Mouse (Mus musculus) intestine, postnatal 0 days (tissue): ENCODE data around the gene Elf4. TPM values are rescaled to one million over a fixed set of nuclear protein-coding genes. Genes with fewer than 3 reads are reported as not detected.
A peak's percentile ranks its signal among the peaks of the same experiment; 100 is the strongest.

Source experiments
- ATAC-seq: fragments of 200-750 bp; cut with Nextera tagmentation; 2 replicates; pipeline ENCODE4 v1.8.0; 2017; ENCODE audit warnings: mild to moderate bottlenecking, moderate TSS enrichment, moderate library complexity
- H3K27ac ChIP-seq: fragments of 300-500 bp; sonication (generic); 2 replicates; pipeline ENCODE4 v1.5.1; 2014; ENCODE audit warnings: mild to moderate bottlenecking, low read depth, low read length, moderate library complexity
- H3K27me3 ChIP-seq: fragments of 300-500 bp; sonication (generic); replicated peaks from 2 replicates; pipeline ENCODE4 v1.6.1; 2014; ENCODE audit warnings: low read length, mixed read lengths; ENCODE audit not compliant: control insufficient read depth, insufficient read depth
- H3K36me3 ChIP-seq: fragments of 300-500 bp; sonication (generic); 2 replicates; pipeline ENCODE4 v1.6.1; 2014; ENCODE audit warnings: mild to moderate bottlenecking, moderate library complexity; ENCODE audit not compliant: control insufficient read depth, insufficient read depth
- H3K4me1 ChIP-seq: fragments of 300-500 bp; sonication (generic); replicated peaks from 2 replicates; pipeline ENCODE4 v1.6.1; 2014; ENCODE audit warnings: antibody characterized with exemption, low read length, mixed read lengths; ENCODE audit not compliant: control insufficient read depth, insufficient read depth
- H3K4me2 ChIP-seq: fragments of 300-500 bp; sonication (generic); replicated peaks from 2 replicates; pipeline ENCODE4 v1.6.1; 2014; ENCODE audit warnings: low read depth, mild to moderate bottlenecking, moderate library complexity
- H3K4me3 ChIP-seq: fragments of 300-500 bp; sonication (generic); 2 replicates; pipeline ENCODE4 v1.5.1; 2014; ENCODE audit warnings: low read depth, low read length
- H3K9ac ChIP-seq: fragments of 300-500 bp; sonication (generic); 2 replicates; pipeline ENCODE4 v1.6.1; 2014; ENCODE audit warnings: mild to moderate bottlenecking, low read depth, low read length
- H3K9me3 ChIP-seq: fragments of 300-500 bp; sonication (generic); 2 replicates; pipeline ENCODE4 v1.6.1; 2016; ENCODE audit warnings: mixed run types; ENCODE audit not compliant: control insufficient read depth
- CTCF ChIP-seq: sonication (generic); IDR thresholded peaks from 2 replicates; pipeline ENCODE4 v1.5.1; 2016; ENCODE audit warnings: low read depth, mild to moderate bottlenecking, control low read depth, antibody characterized with exemption, moderate library complexity
- WGBS: fragments of 180-500 bp; shearing (Covaris S2); extraction: QIAGEN DNeasy Blood & Tissue Kit; methylation state at CpG from one replicate; pipeline ENCODE4 v1.1.7; 2014; 5-methylcytosine and 5-hydroxymethylcytosine counted together
- polyA plus RNA-seq: library from polyadenylated mRNA; unstranded; fragments of >200 nt; fragmentation: Nextera tagmentation; extraction: Ambion mirVana; gene quantifications from 2 replicates; pipeline ENCODE4 v1.2.1, GENCODE M21; 2015

Elf4 gene
- polyA plus RNA-seq, 1 experiment from 2014 or later: 10.6 TPM

DNA sequence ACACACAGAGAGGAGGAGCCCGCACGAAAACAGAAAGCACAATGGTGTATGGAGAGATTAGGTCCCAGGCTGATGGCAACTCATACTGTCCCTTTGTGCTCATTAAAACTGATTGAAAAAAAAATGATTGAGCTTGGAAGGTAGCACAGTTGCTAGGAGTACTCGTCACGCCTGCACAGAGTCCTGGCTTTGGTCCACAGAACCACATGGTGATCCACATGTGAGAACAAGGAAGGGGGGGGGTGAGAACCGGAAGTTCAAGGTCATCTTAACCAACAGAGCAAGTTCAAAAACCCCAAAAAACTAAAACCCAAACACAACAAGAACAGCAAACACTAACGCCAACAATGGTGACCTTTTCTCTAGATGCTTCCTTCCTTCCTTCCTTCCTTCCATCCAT, 50.3 kb downstream of the Elf4 start:
- Histone ChIP-seq H3K36me3 (peaks cover 18% of the 10 kb centered on the region; the same call in 1 of the 2 replicates), H3K4me1 (no peaks in the 10 kb centered on the region), H3K27ac (no peak overlapping the region), H3K9ac (no peak overlapping the region), H3K9me3 (no peaks in the 10 kb centered on the region), H3K4me3 (no peak overlapping the region), H3K4me2 (no peak overlapping the region), H3K27me3 (no peaks in the 10 kb centered on the region)
- WGBS: 73% methylated on average over 6 of the region's 6 CpGs
- no peak for ATAC-seq
- TF ChIP-seq CTCF: no peak

DNA sequence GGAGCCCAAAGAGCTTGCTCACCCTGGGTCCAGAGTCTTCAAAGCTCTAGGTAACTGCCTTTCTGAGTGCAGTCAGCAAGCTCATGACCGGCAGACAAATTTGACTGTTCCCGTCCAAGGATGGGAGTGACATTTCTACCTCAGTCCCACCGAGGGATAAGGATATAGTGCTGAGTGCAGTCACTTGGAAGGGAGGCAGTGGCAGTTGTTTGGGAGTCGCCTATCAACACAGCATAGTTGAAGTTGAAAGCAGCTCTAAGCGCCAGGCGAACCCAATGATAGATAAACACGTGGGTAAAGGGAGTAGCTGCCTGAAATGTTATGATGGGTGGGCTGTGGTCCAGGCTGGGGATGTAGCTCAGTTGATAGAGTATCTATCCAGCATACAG, 52.5 kb downstream of the Elf4 start:
- no peaks in the 10 kb centered on the region for H3K27me3 ChIP-seq
- no peak; the same call in 1 of the 2 replicates for ATAC-seq
- H3K9ac ChIP-seq: no peak overlapping the region
- H3K4me3 ChIP-seq: peak overlapping the region; percentile 43
- H3K36me3 ChIP-seq: peaks cover 18% of the 10 kb centered on the region; the same call in 1 of the 2 replicates
- H3K4me1 ChIP-seq: no peaks in the 10 kb centered on the region
- peak overlapping the region; percentile 61 for H3K4me2 ChIP-seq
- TF ChIP-seq CTCF: no peak
- no peak overlapping the region for H3K27ac ChIP-seq
- 23% methylated on average over 7 of the region's 7 CpGs for WGBS
- H3K9me3 ChIP-seq: no peaks in the 10 kb centered on the region

DNA sequence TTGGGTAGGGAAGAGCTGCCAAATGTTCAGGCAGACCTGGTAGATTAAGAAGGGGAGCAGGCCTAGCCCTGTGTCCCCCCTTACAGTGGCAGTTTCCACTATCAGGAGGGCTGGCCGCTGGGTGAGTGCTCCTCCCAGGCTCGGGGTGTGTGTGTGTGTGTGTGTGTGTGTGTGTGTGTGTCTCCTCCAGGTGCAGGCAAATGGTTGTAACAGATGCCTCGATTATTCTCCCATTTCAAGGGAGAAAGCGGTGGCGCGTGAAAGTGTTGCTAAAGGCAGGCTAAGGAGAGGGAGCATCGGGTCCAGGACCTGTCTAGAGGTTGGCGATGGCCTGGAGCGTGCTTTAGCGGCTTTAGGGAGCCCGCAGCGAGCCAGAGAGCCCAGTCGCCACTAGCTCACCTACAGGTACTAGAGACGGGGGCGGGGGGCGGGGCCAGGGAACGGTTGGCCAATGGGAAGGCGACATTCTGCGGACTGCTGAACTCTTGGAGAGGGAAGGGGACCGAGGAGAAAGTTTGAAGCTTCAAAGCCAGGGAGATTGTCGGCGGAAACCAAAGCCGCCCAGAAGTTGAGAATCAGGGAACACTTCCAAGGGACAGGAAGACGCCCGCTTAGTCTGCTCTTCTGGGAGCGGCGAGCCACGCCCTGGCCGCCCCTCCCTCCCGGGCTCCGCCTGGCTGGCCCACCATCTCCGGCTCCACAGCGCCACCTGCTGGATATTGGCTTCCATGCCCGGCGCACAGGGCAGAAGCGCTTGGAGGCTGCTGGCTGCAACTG, 53.1 kb downstream of the Elf4 start:
- Histone ChIP-seq H3K27me3 (no peaks in the 10 kb centered on the region), H3K36me3 (peaks cover 12% of the 10 kb centered on the region; the same call in 1 of the 2 replicates), H3K4me1 (no peaks in the 10 kb centered on the region), H3K9me3 (no peaks in the 10 kb centered on the region), H3K4me2 (peak overlapping the region; percentile 61), H3K9ac (no peak overlapping the region), H3K4me3 (peak overlapping the region; percentile 43), H3K27ac (peak overlapping the region; percentile 35; the same call in 1 of the 2 replicates)
- WGBS: 14% methylated on average over 33 of the region's 36 CpGs
- ATAC-seq: peak; percentile 88
- peak; percentile 90 for TF ChIP-seq CTCF

- 36% methylated on average over 3 of the region's 3 CpGs for WGBS
Observed at GRCm38 (mm10) chrX:48405141-48405540, 57.8 kb downstream of the Elf4 start.

GRCm38 (mm10) chrX:48399994-48400393, 62.9 kb downstream of the Elf4 start:
- Histone ChIP-seq H3K27ac (no peak overlapping the region), H3K4me3 (no peak overlapping the region), H3K9ac (no peak overlapping the region), H3K27me3 (no peaks in the 10 kb centered on the region), H3K4me1 (no peaks in the 10 kb centered on the region), H3K9me3 (no peaks in the 10 kb centered on the region), H3K36me3 (peaks cover 20% of the 10 kb centered on the region), H3K4me2 (no peak overlapping the region)
- TF ChIP-seq CTCF: no peak
- no peak for ATAC-seq
- WGBS: 75% methylated on average over 4 of the region's 4 CpGs

More at GRCm38 (mm10) chrX:48405141-48405540, 57.8 kb downstream of the Elf4 start:
- no peak overlapping the region for H3K4me3 ChIP-seq
- H3K4me1 ChIP-seq: no peaks in the 10 kb centered on the region
- no peak for TF ChIP-seq CTCF
- no peak overlapping the region for H3K9ac ChIP-seq
- H3K4me2 ChIP-seq: no peak overlapping the region
- peaks cover 28% of the 10 kb centered on the region for H3K36me3 ChIP-seq
- H3K9me3 ChIP-seq: no peaks in the 10 kb centered on the region
- no peak overlapping the region for H3K27ac ChIP-seq
- H3K27me3 ChIP-seq: no peaks in the 10 kb centered on the region
- ATAC-seq: no peak

DNA sequence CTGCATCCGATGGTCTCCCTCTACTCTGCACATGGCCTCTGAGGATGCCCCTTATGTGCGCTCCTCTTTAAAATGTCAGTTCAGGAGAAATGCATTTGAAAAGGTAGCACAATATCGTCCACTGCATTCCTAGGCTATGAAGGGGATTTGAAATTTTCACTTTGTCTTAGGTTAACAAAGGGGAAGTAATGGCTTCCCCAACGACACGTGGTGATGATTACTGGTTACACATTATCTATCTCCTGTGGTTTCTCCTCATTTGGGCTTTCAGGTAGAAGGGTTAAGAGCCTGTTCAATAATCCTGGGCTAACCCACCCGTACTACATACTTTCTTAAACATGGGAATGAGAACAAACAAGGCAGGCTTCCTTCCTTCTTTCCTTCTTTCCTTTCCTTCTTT, 73.6 kb downstream of the Elf4 start:
- no peaks in the 10 kb centered on the region for H3K4me1 ChIP-seq
- no peak overlapping the region for H3K4me2 ChIP-seq
- H3K9me3 ChIP-seq: no peaks in the 10 kb centered on the region
- 80% methylated on average over 6 of the region's 6 CpGs for WGBS
- TF ChIP-seq CTCF: no peak
- H3K27ac ChIP-seq: no peak overlapping the region
- ATAC-seq: no peak
- peaks cover 25% of the 10 kb centered on the region for H3K36me3 ChIP-seq
- no peak overlapping the region for H3K4me3 ChIP-seq
- H3K27me3 ChIP-seq: no peaks in the 10 kb centered on the region
- no peak overlapping the region for H3K9ac ChIP-seq
